ENCODE assay signal across 9 mouse cellular contexts in the genomic region with DNA sequence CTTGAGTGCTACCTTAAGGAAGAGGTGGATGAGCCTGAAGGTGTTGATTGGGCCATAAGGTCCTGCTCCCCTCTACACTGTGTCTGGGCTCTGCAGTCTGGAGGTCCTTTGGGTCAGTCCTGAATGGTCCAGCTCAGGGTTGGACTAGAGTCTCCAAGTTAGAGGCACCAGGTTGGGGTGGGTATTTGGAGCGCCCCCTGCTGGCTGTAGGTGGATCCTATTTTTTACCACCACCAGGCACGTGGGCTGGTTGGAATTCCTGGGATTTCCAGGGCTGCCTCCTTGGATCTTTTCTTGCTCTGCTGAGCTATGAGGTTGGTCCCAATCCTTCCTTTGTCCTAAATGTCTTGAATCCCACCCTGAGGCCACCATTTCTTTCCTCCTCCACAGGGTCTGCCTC. TPM values are rescaled to one million over a fixed set of nuclear protein-coding genes. Genes with fewer than 3 reads are reported as not detected.
DNase-seq lines count a peak whose midpoint lies in the region; ATAC-seq and TF ChIP-seq lines count a peak whose summit lies in the region.
"Had no signal": no experiment of that assay in that cellular context is flagged by ENCODE, and none has a peak within 500 bp of the region (broad histone marks: within the 10 kb centered on the region; RNA-seq: fewer than 3 reads in every experiment).

No protein-coding gene starts in this region.

- H3K27ac ChIP-seq in kidney, embryonic 16.5 days (ENCODE audit: low read length) = no peak overlapping the region
- no peak overlapping the region for H3K27ac ChIP-seq in forebrain, embryonic 10.5 days
- no peak overlapping the region for H3K27ac ChIP-seq in midbrain, embryonic 16.5 days (ENCODE audit: low read length)
- H3K27ac ChIP-seq: limb, embryonic 12.5 days had no signal

- 0 out of 2 replicates have a peak, but pooled peaks cover 3% of the 10 kb centered on the region for H3K27me3 ChIP-seq in kidney, embryonic 16.5 days (ENCODE audit: insufficient read depth, low read length)
- H3K27me3 ChIP-seq in E14TG2a.4 (ENCODE audit: insufficient read depth, low read length) (peaks cover 42% of the 10 kb centered on the region), myocyte (ENCODE audit: control insufficient read depth, insufficient read depth, insufficient read length) (peaks cover 3% of the 10 kb centered on the region)
- H3K27me3 ChIP-seq in forebrain, embryonic 10.5 days (ENCODE audit: poor library complexity, severe bottlenecking) = peaks cover 13% of the 10 kb centered on the region
- H3K27me3 ChIP-seq in midbrain, embryonic 16.5 days (ENCODE audit: control insufficient read depth, insufficient read depth, low read depth, low read length) = peaks cover 6% of the 10 kb centered on the region

- 2% methylated on average over 2 of the region's 2 CpGs for WGBS in kidney, embryonic 16.5 days
- 2% methylated on average over 2 of the region's 2 CpGs for WGBS in forebrain, embryonic 10.5 days
- 0% methylated on average over 2 of the region's 2 CpGs for WGBS in midbrain, embryonic 16.5 days

- H3K4me2 ChIP-seq in kidney, embryonic 16.5 days (replicated peaks; ENCODE audit: low read depth, low read length) = no peak overlapping the region
- H3K4me2 ChIP-seq in myocyte (ENCODE audit: low read depth) = peak overlapping the region; percentile 12
- H3K4me2 ChIP-seq in midbrain, embryonic 16.5 days (ENCODE audit: low read length) = no peak overlapping the region
- H3K4me2 ChIP-seq: limb, embryonic 12.5 days had no signal

- no peak for ATAC-seq in kidney, embryonic 16.5 days (ENCODE audit: low FRiP score, low TSS enrichment)
- ATAC-seq in midbrain, embryonic 16.5 days = no peak

- no peak overlapping the region for H3K9ac ChIP-seq in kidney, embryonic 16.5 days (replicated peaks; ENCODE audit: low read length)
- H3K9ac ChIP-seq in midbrain, embryonic 16.5 days (ENCODE audit: low read depth, low read length) = no peak overlapping the region
- H3K9ac ChIP-seq: limb, embryonic 12.5 days had no signal

- H3K79me2 ChIP-seq in myocyte (ENCODE audit: control insufficient read depth, insufficient read depth) = no peaks in the 10 kb centered on the region

- no peak for TF ChIP-seq POLR2A in myocyte (IDR thresholded peaks at IDR 0.05; ENCODE audit: insufficient read length, low read depth)

- no peak overlapping the region for H3K4me3 ChIP-seq in kidney, embryonic 16.5 days (ENCODE audit: low read length)
- no peak overlapping the region for H3K4me3 ChIP-seq in E14TG2a.4 (replicated peaks; ENCODE audit: low read length)
- no peak overlapping the region for H3K4me3 ChIP-seq in myocyte
- no peak overlapping the region for H3K4me3 ChIP-seq in forebrain, embryonic 10.5 days
- H3K4me3 ChIP-seq in midbrain, embryonic 16.5 days (ENCODE audit: low read depth, low read length) = no peak overlapping the region
- H3K4me3 ChIP-seq: limb, embryonic 12.5 days had no signal

- peak; percentile 92 for TF ChIP-seq CTCF in E14TG2a.4 (conservative IDR thresholded peaks at IDR 0.05; ENCODE audit: low read length)

- no peak overlapping the region for H3ac ChIP-seq in myocyte (ENCODE audit: control insufficient read depth, insufficient read length)

- H3K36me3 ChIP-seq in kidney, embryonic 16.5 days (ENCODE audit: insufficient read depth, low read length) = no peaks in the 10 kb centered on the region
- H3K36me3 ChIP-seq in E14TG2a.4 (ENCODE audit: insufficient read depth, low read length) (no peaks in the 10 kb centered on the region), myocyte (ENCODE audit: control insufficient read depth, insufficient read depth) (no peaks in the 10 kb centered on the region)
- no peaks in the 10 kb centered on the region for H3K36me3 ChIP-seq in forebrain, embryonic 10.5 days (replicated peaks)
- H3K36me3 ChIP-seq in midbrain, embryonic 16.5 days (ENCODE audit: control insufficient read depth, insufficient read depth, low read length) = no peaks in the 10 kb centered on the region
- H3K36me3 ChIP-seq: limb, embryonic 12.5 days had no signal

- no peaks in the 10 kb centered on the region for H3K9me3 ChIP-seq in kidney, embryonic 16.5 days (ENCODE audit: low read length)
- H3K9me3 ChIP-seq in E14TG2a.4 (ENCODE audit: low read length) = no peaks in the 10 kb centered on the region
- H3K9me3 ChIP-seq in forebrain, embryonic 10.5 days = no peaks in the 10 kb centered on the region
- no peaks in the 10 kb centered on the region for H3K9me3 ChIP-seq in midbrain, embryonic 16.5 days (replicated peaks; ENCODE audit: control insufficient read depth, low read length, poor library complexity, severe bottlenecking)
- H3K9me3 ChIP-seq: limb, embryonic 12.5 days had no signal

- no peaks in the 10 kb centered on the region for H3K4me1 ChIP-seq in kidney, embryonic 16.5 days (ENCODE audit: insufficient read depth, low read length)
- H3K4me1 ChIP-seq in E14TG2a.4 (replicated peaks; ENCODE audit: low read depth, low read length) = peaks cover 25% of the 10 kb centered on the region
- no peaks in the 10 kb centered on the region for H3K4me1 ChIP-seq in forebrain, embryonic 10.5 days
- H3K4me1 ChIP-seq in midbrain, embryonic 16.5 days (ENCODE audit: control insufficient read depth, insufficient read depth, low read length) = no peaks in the 10 kb centered on the region
- H3K4me1 ChIP-seq: limb, embryonic 12.5 days had no signal

- peak; percentile 72 for DNase-seq in kidney, adult 18-20 months
- peak; percentile 71 for DNase-seq in adrenal gland, postnatal 25 days
- DNase-seq in heart, postnatal 4 days = peak; percentile 32
- no peak for DNase-seq in forebrain, embryonic 10.5 days (ENCODE audit: extremely low spot score, low spot score)

TF ChIP-seq in myocyte, 11 proteins besides CTCF, POLR2A, EP300 and RAD21:
- no peak for TF ChIP-seq MYOD1 (IDR thresholded peaks at IDR 0.05; ENCODE audit: control insufficient read depth in 1 of 3, insufficient read length in 2 of 3, low read depth in 2 of 3)
- peak; percentile 27 for TF ChIP-seq USF1 (IDR thresholded peaks at IDR 0.05; ENCODE audit: low read depth)

RNA-seq across cellular contexts. Expression of a gene that starts 8.5 kb away (rescaled TPM):
- 0.12 TPM in 1 of 2 replicates, not detected in the other for polyA plus RNA-seq in kidney, embryonic 16.5 days (2015; fragmentation: Nextera tagmentation; extraction: Ambion mirVana)
- total RNA-seq in adrenal gland, postnatal 25 days (2021) = 2.9 and 3.1 TPM in 2 replicates
- total RNA-seq in heart, postnatal 4 days (2021) = not detected
- polyA plus RNA-seq in myocyte (2012; fragmentation: generic; extraction: Trizol) = not detected
- not detected in 2 replicates for polyA plus RNA-seq in forebrain, embryonic 10.5 days (2016; fragmentation: Nextera tagmentation; extraction: Ambion mirVana)
- polyA plus RNA-seq in midbrain, embryonic 16.5 days (2015; fragmentation: Nextera tagmentation; extraction: Ambion mirVana) = 11.5 and 15.9 TPM in 2 replicates
- polyA plus RNA-seq: limb, embryonic 12.5 days had no signal

RNA-seq across cellular contexts. Expression of a gene that starts 29.7 kb away (rescaled TPM):
- polyA plus RNA-seq in kidney, embryonic 16.5 days (2015; fragmentation: Nextera tagmentation; extraction: Ambion mirVana) = 21.5 and 22.4 TPM in 2 replicates
- total RNA-seq in adrenal gland, postnatal 25 days (2021) = 26.7 and 50.4 TPM in 2 replicates
- total RNA-seq in heart, postnatal 4 days (2021) = 10 to 100 TPM; 55.2 to 62.7 TPM
- polyA plus RNA-seq in myocyte (2012; fragmentation: generic; extraction: Trizol) = 36.2 TPM
- 21.2 and 22.7 TPM in 2 replicates for polyA plus RNA-seq in forebrain, embryonic 10.5 days (2016; fragmentation: Nextera tagmentation; extraction: Ambion mirVana)
- 18.3 and 20.1 TPM in 2 replicates for polyA plus RNA-seq in midbrain, embryonic 16.5 days (2015; fragmentation: Nextera tagmentation; extraction: Ambion mirVana)

RNA-seq across cellular contexts. Expression of a gene that starts 37.0 kb away (rescaled TPM):
- polyA plus RNA-seq in kidney, embryonic 16.5 days (2015; fragmentation: Nextera tagmentation; extraction: Ambion mirVana) = 24.6 and 27.1 TPM in 2 replicates
- total RNA-seq in adrenal gland, postnatal 25 days (2021) = 13.8 and 20.3 TPM in 2 replicates
- 1 to 10 TPM; 5.9 to 6.9 TPM for total RNA-seq in heart, postnatal 4 days (2021)
- polyA plus RNA-seq in myocyte (2012; fragmentation: generic; extraction: Trizol) = 6.0 TPM
- polyA plus RNA-seq in forebrain, embryonic 10.5 days (2016; fragmentation: Nextera tagmentation; extraction: Ambion mirVana) = 2.1 and 2.5 TPM in 2 replicates
- polyA plus RNA-seq in midbrain, embryonic 16.5 days (2015; fragmentation: Nextera tagmentation; extraction: Ambion mirVana) = 4.4 and 4.8 TPM in 2 replicates

RNA-seq across cellular contexts. Expression of a gene that starts 49.3 kb away (rescaled TPM):
- polyA plus RNA-seq in kidney, embryonic 16.5 days (2015; fragmentation: Nextera tagmentation; extraction: Ambion mirVana) = 6.2 and 6.4 TPM in 2 replicates
- 24.8 and 26.3 TPM in 2 replicates for total RNA-seq in adrenal gland, postnatal 25 days (2021)
- 1 to 10 TPM; 6.8 to 8.0 TPM for total RNA-seq in heart, postnatal 4 days (2021)
- 0.48 TPM for polyA plus RNA-seq in myocyte (2012; fragmentation: generic; extraction: Trizol)
- polyA plus RNA-seq in forebrain, embryonic 10.5 days (2016; fragmentation: Nextera tagmentation; extraction: Ambion mirVana) = 0.96 and 0.98 TPM in 2 replicates
- polyA plus RNA-seq in midbrain, embryonic 16.5 days (2015; fragmentation: Nextera tagmentation; extraction: Ambion mirVana) = 18.2 and 18.7 TPM in 2 replicates

Comparison
In these comparisons a context has a peak if more than half of its experiments do, and no peak if none do; other contexts are left out.
1. RNA of a gene that starts 8.5 kb away (polyA plus RNA-seq): 11.5 to 15.9 TPM in midbrain, embryonic 16.5 days; 0.12 TPM in kidney, embryonic 16.5 days, not detected in forebrain, embryonic 10.5 days and not detected in myocyte (single experiment); every median in the first group is over 10 times any median in the second.